Mouse (Mus musculus) right cerebral cortex, postnatal 4 days (tissue): ENCODE results near the gene Zmynd15.
"Not testable (repeated sequence)": the region's sequence is repeated elsewhere in the genome, so short reads cannot be mapped to it uniquely, and the experiment has no call there.

ENCODE experiments used
- DNase-seq: peaks from one replicate; pipeline ENCODE4 v3.0.0-alpha.2; 2022

Gene Zmynd15

GRCm38 (mm10) chr11:70458688-70459600, at the start of gene Zmynd15:
Gene Zmynd15 (plus strand): TSS chr11:70459433.
- DNase-seq, result no peak

- peak; percentile 96 for DNase-seq
These were observed 49.5 kb upstream of the Zmynd15 start, which contains the start of gene Pelp1 for GRCm38 (mm10) chr11:70409594-70410296. Gene Pelp1 (minus strand): TSS chr11:70410031.

GRCm38 (mm10) chr11:70410297-70410643, 49.0 kb upstream of the Zmynd15 start:
- DNase-seq, result no peak

- no peak for DNase-seq
These were observed 46.6 kb upstream of the Zmynd15 start for GRCm38 (mm10) chr11:70412591-70412990.

- DNase-seq, result peak; percentile 84
These were observed 45.3 kb upstream of the Zmynd15 start for GRCm38 (mm10) chr11:70413961-70414360.

- no peak for DNase-seq
These were observed 41.0 kb upstream of the Zmynd15 start for GRCm38 (mm10) chr11:70418199-70418598.

- no peak for DNase-seq
These were observed 39.7 kb upstream of the Zmynd15 start for GRCm38 (mm10) chr11:70419486-70419885.

GRCm38 (mm10) chr11:70426598-70426997, 32.6 kb upstream of the Zmynd15 start:
- not testable (repeated sequence) for DNase-seq

- DNase-seq, result no peak
These were observed 27.7 kb upstream of the Zmynd15 start for GRCm38 (mm10) chr11:70431574-70431973.

GRCm38 (mm10) chr11:70432048-70432894, 27.0 kb upstream of the Zmynd15 start, which contains the start of gene Arrb2:
Gene Arrb2 (plus strand): TSS chr11:70432635.
- DNase-seq, result peak; percentile 99

- DNase-seq, result no peak
These were observed 26.2 kb upstream of the Zmynd15 start for GRCm38 (mm10) chr11:70432895-70433568.

GRCm38 (mm10) chr11:70433569-70433943, 25.7 kb upstream of the Zmynd15 start:
- DNase-seq, result no peak

GRCm38 (mm10) chr11:70433951-70434350, 25.3 kb upstream of the Zmynd15 start:
- no peak for DNase-seq

GRCm38 (mm10) chr11:70435476-70435875, 23.8 kb upstream of the Zmynd15 start:
- no peak for DNase-seq

GRCm38 (mm10) chr11:70437426-70437825, 21.8 kb upstream of the Zmynd15 start:
- DNase-seq, result no peak

GRCm38 (mm10) chr11:70438728-70439374, 20.4 kb upstream of the Zmynd15 start:
- DNase-seq, result no peak

GRCm38 (mm10) chr11:70440637-70441036, 18.6 kb upstream of the Zmynd15 start:
- no peak for DNase-seq

GRCm38 (mm10) chr11:70441882-70442281, 17.4 kb upstream of the Zmynd15 start:
- DNase-seq, result no peak

- DNase-seq, result no peak
These were observed 15.3 kb upstream of the Zmynd15 start for GRCm38 (mm10) chr11:70443964-70444363.

- DNase-seq, result no peak
These were observed 14.6 kb upstream of the Zmynd15 start for GRCm38 (mm10) chr11:70444667-70445066.

- no peak for DNase-seq
These were observed 12.5 kb upstream of the Zmynd15 start for GRCm38 (mm10) chr11:70446756-70447155.

GRCm38 (mm10) chr11:70447373-70447772, 11.9 kb upstream of the Zmynd15 start:
- DNase-seq, result no peak
